Mouse (Mus musculus) midbrain, embryonic 10.5 days (tissue): ENCODE data around the gene L2hgdh. TPM values are rescaled to one million over a fixed set of nuclear protein-coding genes. Genes with fewer than 3 reads are reported as not detected.
"Not testable (repeated sequence)": the region's sequence is repeated elsewhere in the genome, so short reads cannot be mapped to it uniquely, and the experiment has no call there.

Source experiments
- DNase-seq: peaks from one replicate; pipeline ENCODE4 v3.0.0-alpha.2; 2017; ENCODE audit warnings: low spot score
- H3K27ac ChIP-seq: fragments of 300-500 bp; sonication (generic); replicated peaks from 2 replicates; pipeline ENCODE4 v1.5.1; 2016; ENCODE audit warnings: mild to moderate bottlenecking
- H3K27me3 ChIP-seq: fragments of 300-500 bp; sonication (generic); 2 replicates; pipeline ENCODE4 v1.6.1; 2016; ENCODE audit warnings: low read depth, mild to moderate bottlenecking; ENCODE audit not compliant: poor library complexity, severe bottlenecking
- H3K36me3 ChIP-seq: fragments of 300-500 bp; sonication (generic); 2 replicates; pipeline ENCODE4 v1.6.1; 2016; ENCODE audit warnings: mild to moderate bottlenecking, moderate library complexity
- H3K4me1 ChIP-seq: fragments of 300-500 bp; sonication (generic); 2 replicates; pipeline ENCODE4 v1.6.1; 2016
- H3K4me3 ChIP-seq: fragments of 300-500 bp; sonication (generic); 2 replicates; pipeline ENCODE4 v1.5.1; 2016; ENCODE audit warnings: mild to moderate bottlenecking, moderate library complexity
- H3K9me3 ChIP-seq: fragments of 300-500 bp; sonication (generic); replicated peaks from 2 replicates; pipeline ENCODE4 v1.6.1; 2016; ENCODE audit warnings: mild to moderate bottlenecking
- WGBS: fragments of 180-500 bp; shearing (Covaris S2); methylation state at CpG from one replicate; pipeline ENCODE4 v1.1.7; 2016; 5-methylcytosine and 5-hydroxymethylcytosine counted together
- polyA plus RNA-seq: library from polyadenylated mRNA; unstranded; fragments of >200 nt; fragmentation: Nextera tagmentation; extraction: Ambion mirVana; gene quantifications from 2 replicates; pipeline ENCODE4 v1.2.1, GENCODE M21; 2016

L2hgdh gene
- polyA plus RNA-seq, 1 experiment from 2014 or later: 15.7 TPM

GRCm38 (mm10) chr12:69681566-69682061 lies 43.1 kb downstream of the L2hgdh start, which contains the start of gene Sos2:
TSS of gene Sos2 (minus strand) at chr12:69681852.
- DNase-seq: no peak
- H3K4me3 ChIP-seq: peak within 1 kb of the TSS; percentile 92
- H3K27ac ChIP-seq: peak within 1 kb of the TSS; percentile 96
- peaks cover 19% of the 10 kb centered on the region for H3K4me1 ChIP-seq
- no peaks in the 10 kb centered on the region for H3K36me3 ChIP-seq
- no peaks in the 10 kb centered on the region for H3K9me3 ChIP-seq
- WGBS: 9% methylated on average over 82 of the region's 85 CpGs
- H3K27me3 ChIP-seq: peaks cover 4% of the 10 kb centered on the region

DNA sequence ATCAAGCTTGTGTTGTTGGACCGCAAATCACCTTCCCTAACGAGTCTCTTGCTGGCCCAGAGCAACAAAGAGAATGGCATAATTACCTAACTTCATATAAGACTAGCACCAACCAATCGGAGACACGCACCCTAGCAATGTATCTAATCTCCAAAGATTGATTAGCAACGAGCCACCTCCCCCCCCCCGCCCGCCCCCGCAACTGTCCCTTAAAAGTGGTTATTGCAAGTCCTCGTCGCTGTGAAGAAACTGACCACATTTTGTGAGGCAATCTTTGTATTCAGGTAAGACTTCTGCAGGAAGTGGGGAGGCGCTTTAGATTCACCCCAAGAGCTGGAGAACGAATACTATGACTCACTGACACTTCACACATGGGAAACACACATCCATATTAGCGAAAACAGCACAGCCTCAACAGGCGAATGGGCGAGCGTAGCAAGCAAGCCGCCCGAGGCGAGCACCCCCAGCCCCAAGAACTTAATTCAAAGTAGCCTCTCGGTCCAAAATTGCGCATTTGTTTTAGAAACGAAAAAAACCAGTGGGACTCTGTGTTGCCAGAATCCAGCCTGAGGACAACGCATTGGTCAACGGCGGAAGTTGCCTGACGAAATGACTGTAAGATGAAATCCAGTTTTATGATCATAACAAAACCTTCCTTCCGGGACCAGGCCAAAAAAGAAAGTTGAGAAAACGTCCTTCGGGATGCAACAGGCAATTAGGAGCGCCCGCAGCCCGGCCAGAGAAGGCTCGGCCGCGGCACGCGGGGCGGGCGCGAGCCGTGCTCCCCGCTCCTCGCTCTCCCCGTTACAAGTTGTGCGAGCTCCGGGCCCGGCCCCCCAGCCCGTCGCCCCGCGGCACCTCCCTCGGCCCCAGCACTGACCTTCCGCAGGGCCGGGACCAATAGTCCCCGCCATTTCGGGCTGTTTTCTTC lies 43.8 kb downstream of the L2hgdh start:
- Histone ChIP-seq H3K36me3 (no peaks in the 10 kb centered on the region), H3K9me3 (no peaks in the 10 kb centered on the region), H3K4me3 (peak overlapping the region; percentile 92), H3K27ac (peak overlapping the region; percentile 96), H3K27me3 (peaks cover 4% of the 10 kb centered on the region), H3K4me1 (peaks cover 19% of the 10 kb centered on the region)
- peak; percentile 66 for DNase-seq
- WGBS: 2% methylated on average over 56 of the region's 56 CpGs

DNA sequence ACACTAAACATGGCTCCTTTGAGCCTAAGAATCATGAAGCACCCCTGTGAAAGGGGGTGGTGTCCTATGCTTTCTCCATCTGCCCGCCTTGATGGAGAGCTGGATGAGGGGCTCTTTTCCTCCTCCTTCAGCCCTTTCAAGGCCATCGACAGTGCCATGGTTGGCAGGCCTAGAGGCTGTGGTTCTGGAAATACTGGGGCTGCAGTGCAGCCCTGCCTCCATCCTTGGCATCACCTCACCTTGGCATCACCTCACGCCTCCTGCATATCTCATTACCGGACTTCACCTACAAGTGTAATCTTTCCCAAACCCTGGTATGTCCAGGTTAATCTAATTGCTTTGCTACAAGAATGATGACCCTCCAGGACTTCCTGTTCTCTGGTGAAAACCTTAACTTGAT lies 48.5 kb downstream of the L2hgdh start:
- H3K27ac ChIP-seq: no peak overlapping the region
- H3K36me3 ChIP-seq: peaks cover 5% of the 10 kb centered on the region; the same call in 1 of the 2 replicates
- DNase-seq: no peak
- no peaks in the 10 kb centered on the region for H3K27me3 ChIP-seq
- H3K9me3 ChIP-seq: no peaks in the 10 kb centered on the region
- peaks cover 17% of the 10 kb centered on the region for H3K4me1 ChIP-seq
- H3K4me3 ChIP-seq: no peak overlapping the region
- WGBS: 94% methylated on average over 4 of the region's 4 CpGs

- WGBS: 91% methylated on average over 10 of the region's 10 CpGs
- Histone ChIP-seq H3K27me3 (no peaks in the 10 kb centered on the region), H3K4me3 (no peak overlapping the region), H3K4me1 (peaks cover 7% of the 10 kb centered on the region), H3K27ac (no peak overlapping the region), H3K36me3 (peaks cover 8% of the 10 kb centered on the region; the same call in 1 of the 2 replicates), H3K9me3 (no peaks in the 10 kb centered on the region)
- DNase-seq: no peak
These were observed 49.8 kb downstream of the L2hgdh start for GRCm38 (mm10) chr12:69674576-69675537.

DNA sequence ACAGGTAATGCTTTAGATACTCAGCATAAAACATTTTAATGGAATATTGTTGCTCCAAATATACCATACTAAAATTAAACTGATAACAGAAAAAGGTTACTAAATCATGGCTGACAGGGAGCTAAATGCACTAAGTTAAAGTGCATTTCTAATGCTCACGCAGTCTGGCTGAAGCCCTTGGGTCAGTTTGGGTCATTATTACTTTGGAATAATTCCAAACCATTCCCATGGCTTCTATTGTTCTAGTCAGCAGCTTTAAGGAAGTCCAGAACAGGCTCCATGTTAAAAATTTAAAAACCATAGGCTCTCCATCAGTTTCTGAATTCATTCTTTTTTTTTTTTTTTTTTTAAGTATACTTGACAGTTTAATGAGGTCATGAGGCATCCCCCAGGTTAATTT lies 50.5 kb downstream of the L2hgdh start:
- Histone ChIP-seq H3K27ac (no peak overlapping the region), H3K4me3 (no peak overlapping the region), H3K4me1 (peaks cover 4% of the 10 kb centered on the region; the same call in 1 of the 2 replicates), H3K27me3 (no peaks in the 10 kb centered on the region), H3K9me3 (no peaks in the 10 kb centered on the region), H3K36me3 (peaks cover 8% of the 10 kb centered on the region; the same call in 1 of the 2 replicates)
- no peak for DNase-seq
- WGBS: 87% methylated on average over 1 of the region's 1 CpGs

- peaks cover 18% of the 10 kb centered on the region; the same call in 1 of the 2 replicates for H3K9me3 ChIP-seq
- H3K27me3 ChIP-seq: no peaks in the 10 kb centered on the region
- H3K36me3 ChIP-seq: peaks cover 30% of the 10 kb centered on the region
- H3K4me1 ChIP-seq: no peaks in the 10 kb centered on the region
- WGBS: 97% methylated on average over 5 of the region's 5 CpGs
- no peak overlapping the region for H3K27ac ChIP-seq
- DNase-seq: no peak
- no peak overlapping the region for H3K4me3 ChIP-seq
These were observed 58.0 kb downstream of the L2hgdh start for GRCm38 (mm10) chr12:69666721-69667120.

DNA sequence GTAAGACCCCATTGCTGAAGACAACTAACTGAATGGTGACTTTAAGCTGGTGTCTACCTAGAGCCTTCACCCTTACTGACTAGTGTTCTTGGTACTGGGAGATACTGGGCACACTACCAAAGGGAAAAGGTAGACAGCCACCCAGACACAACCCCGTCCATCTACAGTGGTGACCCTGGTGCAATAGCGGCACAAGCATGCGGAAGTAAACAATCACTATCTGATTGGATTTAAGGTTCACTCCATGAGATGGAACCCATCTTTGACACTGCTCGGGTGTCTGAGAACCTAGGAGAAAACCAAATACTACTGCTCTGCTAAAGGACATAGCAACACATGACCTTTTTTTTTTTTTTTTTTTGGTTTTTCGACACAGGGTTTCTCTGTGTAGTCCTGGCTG lies 63.0 kb downstream of the L2hgdh start:
- Histone ChIP-seq H3K4me1 (no peaks in the 10 kb centered on the region), H3K4me3 (no peak overlapping the region), H3K9me3 (peaks cover 20% of the 10 kb centered on the region; the same call in 1 of the 2 replicates), H3K36me3 (peaks cover 33% of the 10 kb centered on the region), H3K27ac (no peak overlapping the region), H3K27me3 (no peaks in the 10 kb centered on the region)
- DNase-seq: no peak
- 93% methylated on average over 5 of the region's 5 CpGs for WGBS

GRCm38 (mm10) chr12:69653973-69654372 lies 70.7 kb downstream of the L2hgdh start:
- not testable (repeated sequence) for H3K4me3 ChIP-seq, H3K9me3 ChIP-seq, H3K27me3 ChIP-seq, H3K4me1 ChIP-seq, H3K27ac ChIP-seq, DNase-seq
- peaks cover 47% of the 10 kb centered on the region for H3K36me3 ChIP-seq

DNA sequence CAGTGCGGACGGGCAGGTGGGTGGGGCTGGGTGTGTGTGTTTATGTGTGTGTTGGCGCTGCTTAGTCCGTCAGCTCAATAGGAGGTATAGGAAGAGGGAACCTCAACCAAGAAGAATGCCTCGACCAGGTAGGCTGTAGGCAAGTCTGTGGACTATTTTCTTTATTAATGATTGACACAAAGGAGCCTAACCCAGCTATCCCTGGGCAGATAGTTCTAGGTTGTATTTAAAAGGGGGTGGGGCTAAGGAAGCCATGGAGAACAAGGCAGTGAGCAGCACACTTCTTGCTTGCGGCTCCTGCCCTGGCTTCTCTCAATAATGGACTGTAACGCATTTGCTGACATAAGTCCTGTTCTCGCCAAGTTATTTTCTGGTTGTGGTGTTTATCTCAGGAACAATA lies 75.2 kb downstream of the L2hgdh start:
- H3K36me3 ChIP-seq: peaks cover 68% of the 10 kb centered on the region
- no peak for DNase-seq
- H3K4me1 ChIP-seq: no peaks in the 10 kb centered on the region
- no peaks in the 10 kb centered on the region for H3K27me3 ChIP-seq
- 92% methylated on average over 8 of the region's 8 CpGs for WGBS
- peaks cover 4% of the 10 kb centered on the region; the same call in 1 of the 2 replicates for H3K9me3 ChIP-seq
- no peak overlapping the region for H3K27ac ChIP-seq
- no peak overlapping the region for H3K4me3 ChIP-seq

- peaks cover 51% of the 10 kb centered on the region for H3K36me3 ChIP-seq
- no peak for DNase-seq
- H3K4me3 ChIP-seq: no peak overlapping the region
- WGBS: 89% methylated on average over 8 of the region's 8 CpGs
- H3K27ac ChIP-seq: no peak overlapping the region
- no peaks in the 10 kb centered on the region for H3K9me3 ChIP-seq
- H3K27me3 ChIP-seq: no peaks in the 10 kb centered on the region
- H3K4me1 ChIP-seq: no peaks in the 10 kb centered on the region
These were observed 78.7 kb downstream of the L2hgdh start for GRCm38 (mm10) chr12:69645821-69646616.

- WGBS: 93% methylated on average over 3 of the region's 3 CpGs
- DNase-seq: no peak
- Histone ChIP-seq H3K27me3 (no peaks in the 10 kb centered on the region), H3K4me1 (no peaks in the 10 kb centered on the region), H3K36me3 (peaks cover 57% of the 10 kb centered on the region), H3K27ac (no peak overlapping the region), H3K4me3 (no peak overlapping the region), H3K9me3 (no peaks in the 10 kb centered on the region)
These were observed 79.8 kb downstream of the L2hgdh start for GRCm38 (mm10) chr12:69644877-69645276.

- H3K4me1 ChIP-seq: no peaks in the 10 kb centered on the region
- peaks cover 57% of the 10 kb centered on the region for H3K36me3 ChIP-seq
- H3K27ac ChIP-seq: no peak overlapping the region
- WGBS: 88% methylated on average over 5 of the region's 5 CpGs
- no peaks in the 10 kb centered on the region for H3K9me3 ChIP-seq
- no peak overlapping the region for H3K4me3 ChIP-seq
- H3K27me3 ChIP-seq: no peaks in the 10 kb centered on the region
- DNase-seq: no peak
These were observed 81.8 kb downstream of the L2hgdh start for GRCm38 (mm10) chr12:69642877-69643276.
